Mouse (Mus musculus): Measurements from ENCODE around the gene Zfp64.
A peak's percentile ranks its signal among the peaks of the same experiment; 100 is the strongest.

The Zfp64 gene

DNA sequence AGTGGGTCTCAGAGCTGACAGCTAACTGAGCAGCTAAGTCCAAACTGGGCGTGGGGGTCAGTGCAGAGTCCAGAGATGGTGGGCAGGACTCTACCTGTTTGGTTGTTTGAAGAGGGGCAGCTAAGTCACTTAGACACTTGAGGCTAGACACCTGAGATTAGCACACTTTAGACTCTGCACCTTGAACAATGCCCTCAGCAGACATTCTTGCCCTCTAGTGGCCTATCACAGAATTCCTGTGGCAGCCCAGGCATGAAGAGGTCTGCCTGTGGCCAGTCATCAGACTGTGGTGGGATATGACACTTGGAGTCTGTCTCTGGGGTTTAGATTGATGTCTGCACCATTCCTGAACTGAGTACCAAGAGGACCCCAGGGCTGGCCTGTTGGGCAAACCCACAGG, 7.7 kb downstream of the Zfp64 start:
- no peak for DNase-seq

DNA sequence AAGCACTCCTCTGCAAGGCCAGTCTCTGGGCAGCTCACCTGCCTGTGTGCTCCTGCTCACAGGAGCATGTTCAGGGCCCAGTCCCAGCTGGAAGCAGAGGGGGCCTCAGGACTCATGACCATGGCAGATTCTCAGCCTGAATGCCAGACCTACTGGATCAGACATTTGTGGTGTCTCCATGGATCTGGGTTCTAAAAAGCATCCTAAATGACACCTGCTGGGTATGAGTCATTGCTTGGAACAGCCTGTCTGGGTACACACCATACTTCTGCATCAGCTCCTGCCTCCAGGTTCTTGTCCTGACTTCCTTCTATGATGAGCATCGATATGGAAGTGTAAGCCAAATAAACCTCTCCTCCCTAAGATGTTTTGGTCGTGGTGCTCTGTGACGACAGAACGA, 11.4 kb downstream of the Zfp64 start:
- no peak for DNase-seq

DNA sequence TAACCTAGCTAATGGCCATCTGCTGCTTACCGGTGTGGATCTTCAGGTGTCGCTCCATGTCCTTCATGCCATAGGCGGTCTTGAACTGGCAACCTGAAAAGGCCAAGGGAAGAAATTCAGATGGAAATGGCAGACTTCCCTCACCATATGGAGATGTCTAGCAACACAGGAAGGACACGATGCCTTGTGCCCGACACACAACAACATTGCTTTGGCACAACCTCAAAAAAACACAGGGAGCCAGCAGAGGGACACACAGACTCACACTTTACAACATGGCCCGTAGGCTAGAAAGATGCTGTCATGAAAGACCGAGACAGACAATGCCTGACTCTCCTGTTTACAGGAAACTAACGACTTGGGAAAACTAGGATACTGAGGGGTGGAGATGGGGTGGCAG, 15.4 kb downstream of the Zfp64 start:
- no peak for DNase-seq

DNA sequence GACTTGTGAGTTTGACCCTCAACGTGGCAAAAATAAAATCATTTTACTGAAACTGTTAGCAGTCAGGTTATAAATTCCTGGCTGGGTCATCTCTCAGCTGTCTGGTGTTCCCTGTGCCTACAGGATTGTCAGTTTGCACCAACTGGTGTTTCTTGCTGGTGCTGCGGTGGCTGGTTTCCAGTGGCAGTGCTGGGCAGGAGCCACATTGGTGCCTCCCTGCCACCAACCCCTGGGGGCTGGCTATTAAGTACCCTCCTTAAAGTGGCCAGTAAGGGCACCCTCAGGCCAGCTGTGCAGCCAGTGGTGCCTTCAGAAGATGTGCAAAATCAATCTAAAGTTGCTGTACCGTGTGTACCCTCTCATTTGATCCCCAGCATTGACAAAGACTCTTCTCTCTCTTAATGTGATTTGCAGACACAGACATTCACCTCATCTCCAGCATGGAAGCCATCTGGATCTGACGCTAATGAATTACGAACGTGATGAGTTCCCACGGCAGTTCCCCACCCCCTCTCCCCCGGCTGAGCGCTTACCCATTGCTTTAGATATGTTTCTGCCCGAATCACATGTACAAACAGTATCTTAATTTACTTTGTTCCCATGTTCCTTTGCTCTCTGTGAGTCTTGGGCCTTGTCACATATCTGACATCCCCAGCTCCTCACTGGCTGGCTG, 16.0 kb downstream of the Zfp64 start:
- DNase-seq = no peak

DNA sequence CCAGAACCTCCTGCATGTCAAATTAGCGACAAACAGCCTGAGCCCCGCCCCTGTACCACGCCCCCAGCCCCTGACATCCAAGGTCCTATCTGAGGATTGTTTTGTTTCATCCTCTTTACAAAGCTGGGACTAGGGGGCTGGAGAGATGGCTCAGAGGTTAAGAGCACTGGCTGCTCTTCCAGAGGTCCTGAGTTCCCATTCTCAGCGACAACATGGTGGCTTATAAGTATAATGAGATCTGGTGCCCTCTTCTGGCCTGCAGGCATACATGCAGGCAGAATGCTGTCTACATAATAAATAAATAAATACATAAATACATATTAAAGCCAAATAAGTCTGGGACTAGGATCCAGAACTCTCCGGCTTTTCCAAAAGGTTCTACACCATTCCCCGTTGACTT, 18.5 kb downstream of the Zfp64 start:
- DNase-seq = no peak

DNA sequence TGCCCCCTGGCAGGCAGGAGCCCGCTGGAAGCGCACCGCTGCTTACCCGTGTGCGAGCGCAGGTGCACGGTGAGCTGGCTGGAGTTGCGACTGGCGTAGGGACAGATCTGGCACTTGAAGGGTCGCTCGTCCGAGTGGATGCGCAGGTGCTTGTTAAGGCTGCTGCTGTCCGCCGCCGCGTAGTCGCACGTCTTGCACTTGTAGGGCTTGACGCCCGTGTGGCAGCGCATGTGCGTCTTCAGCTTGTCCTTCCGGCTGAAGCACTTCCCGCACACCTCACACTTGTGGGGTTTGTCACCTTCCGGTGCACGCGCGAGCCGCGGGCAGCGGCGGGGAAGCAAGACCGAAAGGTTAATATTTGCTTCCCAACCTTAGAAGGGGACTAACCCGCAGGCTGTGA, 20.2 kb downstream of the Zfp64 start:
- DNase-seq = no peak

DNA sequence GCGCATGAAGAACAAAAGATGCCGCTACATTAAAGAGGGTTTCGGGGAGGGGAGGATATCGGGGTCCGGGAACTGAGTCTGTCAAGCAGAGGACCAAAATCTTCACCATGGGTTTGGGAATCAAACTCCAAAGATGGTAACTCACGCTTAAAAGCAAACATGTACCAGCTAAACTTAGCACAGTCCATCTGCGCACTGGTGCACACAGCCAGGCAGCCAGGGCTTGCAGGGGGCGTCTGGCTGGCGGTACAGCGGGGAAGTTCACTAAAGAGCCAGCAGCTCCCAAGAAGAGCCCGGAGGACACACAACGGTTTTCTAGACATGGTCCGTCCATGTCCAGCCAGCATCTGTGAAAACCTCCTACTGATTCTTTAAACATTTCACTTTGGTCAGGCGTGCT, 23.7 kb downstream of the Zfp64 start:
- no peak for DNase-seq

DNA sequence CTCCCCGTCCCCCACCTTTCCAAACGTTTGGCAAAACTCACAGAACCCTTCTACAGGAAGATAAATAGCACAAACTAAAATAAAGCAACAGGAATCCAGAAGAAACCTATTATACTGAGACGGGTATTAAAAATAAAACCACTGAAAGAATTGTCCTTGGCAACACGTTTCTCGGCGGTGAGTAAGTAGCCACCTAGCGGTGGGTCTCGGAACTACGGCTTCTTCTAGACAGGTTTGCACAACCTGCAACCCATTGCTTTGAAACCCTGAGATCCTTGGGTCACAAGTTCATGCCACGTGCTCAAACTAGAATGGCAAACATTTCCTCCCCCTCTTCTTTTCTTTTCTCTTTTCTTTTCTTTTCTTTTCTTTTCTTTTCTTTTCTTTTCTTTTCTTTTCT, 25.7 kb downstream of the Zfp64 start:
- DNase-seq = peak; percentile 16

DNA sequence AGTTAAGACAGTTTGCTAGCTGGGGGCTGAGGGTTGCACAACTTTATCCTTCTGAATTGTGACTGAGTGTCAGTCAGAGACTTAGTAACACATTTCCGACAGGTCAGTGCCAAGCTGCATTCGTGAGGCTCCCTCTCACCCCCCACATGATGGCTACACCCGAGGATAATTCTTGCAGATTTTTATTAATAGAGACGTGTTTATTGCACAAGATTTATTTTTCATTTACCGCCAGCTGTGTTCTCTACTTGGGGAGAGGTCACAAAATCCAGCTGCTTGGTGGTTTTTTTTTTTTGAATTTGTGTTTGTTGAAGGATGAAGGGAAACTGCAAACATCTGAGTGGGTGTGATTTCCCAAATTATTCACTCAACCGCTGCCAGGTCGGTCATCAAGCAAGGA, 28.0 kb downstream of the Zfp64 start:
- no peak for DNase-seq

DNA sequence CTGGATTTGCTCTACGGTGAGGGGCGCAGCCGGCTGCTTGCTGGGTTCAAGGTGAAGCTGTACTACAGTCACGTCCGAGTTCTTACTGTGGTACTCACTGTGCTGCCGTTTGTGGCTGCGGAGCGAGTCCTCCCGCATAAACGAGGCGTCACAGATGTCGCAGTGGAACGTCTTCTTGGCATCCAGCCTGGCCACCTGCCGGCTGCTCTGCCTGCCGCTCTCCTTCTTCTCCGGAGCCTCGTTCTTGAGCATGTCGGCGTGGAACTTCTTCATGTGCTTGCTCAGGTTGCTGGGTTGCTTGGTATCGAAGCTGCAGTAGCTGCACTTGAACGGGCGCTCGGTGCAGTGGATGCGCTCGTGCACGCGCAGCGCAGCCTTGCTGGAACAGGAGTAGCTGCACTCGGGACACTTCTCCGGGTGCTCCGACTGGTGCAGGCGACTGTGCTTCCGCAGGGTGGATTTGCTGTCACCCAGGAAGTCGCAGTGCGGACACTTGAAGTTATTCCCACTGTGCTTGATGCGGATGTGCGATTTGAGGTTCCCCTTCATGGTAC, 29.1 kb downstream of the Zfp64 start:
- DNase-seq = peak; percentile 18

DNA sequence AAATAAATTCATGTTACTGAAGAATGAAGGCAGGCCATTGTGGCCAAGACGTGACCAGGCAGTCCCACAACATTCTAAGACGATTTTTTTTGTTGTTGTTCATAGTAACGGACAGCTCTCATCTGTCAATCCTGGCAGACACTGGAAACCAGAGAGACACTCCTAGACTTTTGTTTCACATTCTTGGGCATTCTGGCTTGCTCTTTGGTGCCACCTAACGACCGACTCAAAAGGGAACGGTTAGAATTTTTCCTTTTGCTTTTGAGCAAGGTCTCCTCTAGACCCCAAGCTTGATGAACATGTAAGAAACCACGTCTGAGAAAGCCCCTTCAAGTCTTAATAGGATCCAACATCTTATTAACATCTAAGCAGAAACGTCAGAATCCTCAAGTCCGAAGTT, 31.7 kb downstream of the Zfp64 start:
- DNase-seq = no peak

DNA sequence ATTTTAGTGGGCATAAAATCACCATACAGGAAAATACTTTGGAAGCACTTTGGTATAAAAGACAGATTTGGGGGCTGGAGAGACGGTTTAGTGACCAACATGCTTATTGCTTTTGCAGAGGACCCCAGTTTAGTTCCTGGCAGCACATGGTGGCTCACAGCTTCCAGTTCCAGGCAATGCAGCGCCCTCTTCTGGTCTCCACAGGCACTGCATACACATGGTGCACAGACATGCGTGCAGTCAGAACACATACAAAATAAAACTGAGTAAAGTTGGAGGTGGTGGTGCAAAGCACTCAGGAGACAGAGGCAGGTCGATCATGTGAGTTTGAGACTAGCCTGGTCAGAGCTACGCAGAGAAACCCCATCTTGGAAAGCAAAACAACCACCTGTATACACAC, 32.9 kb downstream of the Zfp64 start:
- DNase-seq = no peak

DNA sequence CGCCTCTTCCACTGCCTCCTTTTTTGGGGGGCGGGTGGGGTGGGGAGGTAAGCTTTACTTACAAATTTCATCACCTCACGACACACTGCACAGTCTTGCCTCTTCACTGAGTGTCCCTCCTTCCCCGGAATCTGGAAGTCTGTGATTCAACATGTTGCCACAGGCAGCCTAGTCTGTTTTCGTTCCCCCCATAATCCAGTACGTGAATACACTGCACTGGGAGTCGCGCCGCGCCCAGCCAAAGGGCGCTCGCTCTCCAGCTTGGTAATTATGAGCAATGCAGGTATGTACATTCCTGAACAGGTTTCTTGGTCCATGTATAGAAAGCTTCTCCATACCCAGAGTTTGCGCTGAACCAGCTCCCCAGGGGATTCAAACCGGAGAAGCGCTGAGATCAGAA, 35.4 kb downstream of the Zfp64 start:
- no peak for DNase-seq

DNA sequence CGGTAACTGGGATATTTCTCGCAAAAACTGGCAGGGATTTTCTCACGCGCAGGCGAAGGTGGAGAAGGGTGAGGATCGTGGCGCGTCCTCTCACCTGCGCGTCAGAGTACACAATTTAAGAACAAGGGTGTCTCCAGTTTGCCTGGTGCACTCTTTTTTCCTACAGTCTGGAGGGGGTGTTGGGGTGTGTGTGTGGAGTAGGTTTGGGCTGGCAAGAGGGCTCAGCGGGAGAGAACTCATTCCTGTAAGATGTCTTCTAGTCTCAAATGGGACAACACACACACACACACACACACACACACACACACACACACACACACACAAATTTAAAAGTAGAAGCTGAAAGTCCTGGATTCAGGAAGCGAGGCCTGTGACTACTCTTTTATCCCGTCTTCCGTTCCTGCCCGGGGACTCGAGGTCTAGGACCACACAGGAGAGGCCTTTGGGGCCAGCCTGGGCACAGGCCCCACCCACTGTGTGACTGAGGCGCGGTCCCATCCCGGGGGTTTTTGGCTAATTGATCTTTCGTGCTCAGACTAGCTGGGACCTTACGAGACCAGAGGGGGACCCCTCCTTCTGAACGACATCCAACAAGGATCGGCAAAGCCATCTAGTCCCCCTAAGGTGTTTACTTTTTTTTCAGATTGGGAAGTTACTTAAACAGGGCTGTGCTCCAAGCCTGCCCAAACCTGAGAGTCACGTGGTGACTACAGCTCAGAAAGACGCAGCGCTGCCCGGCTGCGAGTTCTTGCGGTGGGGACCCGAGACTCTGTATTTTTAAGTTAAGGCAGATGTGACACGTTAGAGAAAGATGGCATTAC, 42.3 kb downstream of the Zfp64 start:
- DNase-seq = no peak

DNA sequence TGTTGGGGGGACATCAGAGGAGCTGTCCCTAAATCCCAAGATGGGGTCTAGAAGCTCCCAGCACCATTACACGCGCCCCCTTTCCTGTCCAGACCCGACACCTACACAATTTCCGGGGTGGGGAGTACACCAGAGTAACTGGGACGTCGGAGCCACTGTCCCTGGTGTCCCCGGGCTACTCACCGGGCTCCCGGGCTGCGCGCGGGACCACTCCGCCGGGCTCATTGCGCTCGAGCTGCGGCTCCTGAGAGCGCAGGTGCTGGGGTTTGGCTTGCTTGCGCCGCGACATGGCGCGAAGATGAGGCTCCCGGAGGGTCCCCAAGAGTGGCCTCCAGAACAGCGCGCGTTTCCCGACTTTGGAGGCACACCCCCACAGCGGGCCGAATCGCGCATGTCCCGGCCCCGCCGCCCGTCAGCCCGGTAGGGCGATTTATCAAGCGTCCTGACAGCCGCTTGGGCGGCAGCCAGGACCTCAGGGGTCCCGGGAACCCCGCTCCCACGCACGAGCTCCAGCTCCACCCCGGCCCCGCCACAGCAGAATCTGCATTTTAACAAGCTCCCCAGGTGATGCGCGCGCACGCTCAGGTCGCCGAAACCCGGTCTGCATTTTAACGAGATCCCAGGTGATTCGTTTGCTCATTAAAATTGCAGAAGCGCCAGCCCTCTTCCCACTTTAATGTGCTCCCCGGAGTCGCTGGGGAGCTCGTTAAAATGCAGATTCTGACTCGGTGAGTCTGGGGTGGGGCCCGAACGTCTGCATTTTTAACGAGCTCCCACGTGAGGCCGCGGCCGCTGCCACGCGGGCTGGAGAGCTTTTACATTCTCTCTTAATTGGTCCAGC, 43.1 kb downstream of the Zfp64 start:
- no peak for DNase-seq

DNA sequence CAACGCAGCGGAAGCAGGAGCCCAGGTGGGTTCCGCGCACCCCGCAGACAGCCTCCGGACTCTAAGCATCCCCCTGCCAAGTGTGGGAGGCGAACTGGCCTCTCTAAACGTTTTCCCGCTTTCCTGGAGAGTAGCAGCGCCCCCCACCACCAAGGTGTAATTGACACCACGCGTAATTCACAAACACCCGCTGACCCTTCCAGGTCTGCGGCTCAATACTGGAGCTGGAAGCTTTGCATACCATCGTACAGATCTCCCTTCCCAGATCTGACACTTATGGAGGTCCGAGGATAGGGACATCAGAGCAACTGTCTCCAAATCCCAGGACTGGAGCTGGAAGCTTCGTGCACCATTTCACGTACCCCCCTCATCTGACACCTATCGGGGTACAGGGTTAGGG, 43.9 kb downstream of the Zfp64 start:
- DNase-seq = no peak

DNA sequence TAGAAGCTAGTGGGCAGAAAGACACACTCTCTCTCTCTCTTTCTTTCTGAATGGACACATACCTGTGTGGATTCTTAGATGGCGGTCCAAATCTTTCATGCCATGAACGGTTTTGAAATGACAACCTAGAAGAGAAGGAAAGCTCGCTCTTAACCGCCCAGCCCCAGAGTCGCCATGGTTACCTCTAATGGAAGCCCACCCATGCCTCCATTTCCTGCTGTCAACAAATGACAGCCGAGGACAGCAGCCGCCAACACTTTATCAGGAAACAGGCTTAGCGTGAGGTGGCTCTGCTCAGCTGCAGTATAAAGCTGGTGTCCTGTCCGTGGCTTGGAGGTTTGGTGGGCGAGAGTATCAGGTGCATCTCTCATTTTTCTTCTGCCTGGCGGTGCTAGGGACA, 49.4 kb downstream of the Zfp64 start:
- DNase-seq = no peak

DNA sequence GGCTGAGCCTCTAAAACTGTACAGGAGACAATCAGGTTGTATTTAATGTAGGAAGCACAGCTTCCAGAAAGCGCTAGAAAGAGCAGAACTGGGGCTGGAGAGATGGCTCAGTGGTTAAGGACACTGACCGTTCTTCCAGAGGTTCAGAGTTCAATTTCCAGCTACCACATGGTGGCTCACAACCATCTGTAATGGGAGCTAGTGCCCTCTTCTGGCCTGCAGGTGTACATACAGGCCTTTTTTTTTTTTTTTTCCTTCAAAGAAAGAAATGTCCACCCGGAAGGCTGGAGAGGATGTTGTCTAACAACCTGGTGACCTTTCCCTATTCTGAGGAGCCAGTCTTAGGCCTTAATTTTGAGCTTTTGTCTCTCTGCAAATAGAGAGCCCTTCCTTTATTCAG, 50.5 kb downstream of the Zfp64 start:
- no peak for DNase-seq

DNA sequence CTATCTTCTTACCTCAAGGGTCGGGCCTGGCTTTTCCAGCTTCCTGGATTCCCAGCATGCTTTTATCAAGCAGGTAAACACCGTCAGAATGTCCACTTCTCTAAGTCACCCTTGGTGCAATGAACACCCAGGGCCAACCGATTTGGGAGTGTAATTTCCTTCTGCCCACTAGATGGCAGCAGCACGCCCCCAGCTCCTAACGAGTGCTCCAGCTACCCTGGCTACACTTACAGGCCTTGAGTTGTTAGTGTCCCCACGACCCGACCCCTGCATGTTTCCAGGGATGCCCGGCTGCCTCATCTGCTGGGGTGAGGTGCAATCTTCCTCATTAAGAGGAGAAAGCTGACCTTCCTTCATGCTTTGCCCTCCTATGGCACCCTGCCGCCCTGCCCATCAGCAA, 51.2 kb downstream of the Zfp64 start:
- DNase-seq = no peak

DNA sequence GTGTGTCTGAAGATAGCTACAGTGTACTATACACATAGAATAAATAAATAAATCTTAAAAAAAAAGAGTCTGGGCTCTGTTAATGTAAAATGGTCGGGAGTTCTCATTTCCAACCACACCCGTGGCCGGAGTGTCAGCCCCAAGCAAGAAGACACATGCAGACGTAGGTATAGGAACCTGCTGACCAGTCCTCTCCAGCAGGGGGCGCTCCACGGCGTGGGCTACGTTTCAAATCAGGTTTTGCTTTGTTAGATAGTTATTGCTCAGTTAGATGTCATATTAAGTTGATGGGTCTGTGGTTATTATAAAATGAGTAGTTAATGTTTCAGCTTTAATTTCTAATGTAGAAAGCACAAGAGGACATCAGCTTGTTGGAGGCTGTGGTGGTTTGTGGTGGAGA, 52.8 kb downstream of the Zfp64 start:
- DNase-seq = no peak

DNA sequence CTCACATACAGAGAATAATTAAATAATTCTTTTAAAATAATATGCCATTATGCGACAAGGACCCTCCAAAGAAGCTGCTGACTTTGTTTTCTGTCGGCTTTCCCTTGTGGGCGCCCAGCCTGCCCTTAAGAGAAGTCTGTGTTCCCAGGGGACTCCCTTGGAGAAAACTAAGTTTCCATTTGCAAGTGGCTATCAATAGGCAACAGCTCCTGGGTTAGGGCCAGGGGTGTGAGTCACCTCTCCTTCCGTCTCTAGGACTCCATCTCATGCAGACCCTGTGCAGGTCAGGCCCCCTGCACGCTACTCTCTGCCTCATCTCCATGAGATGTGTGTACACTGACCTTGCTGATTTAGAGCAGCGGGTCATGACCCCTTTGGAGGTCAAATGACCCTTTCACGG, 57.5 kb downstream of the Zfp64 start:
- DNase-seq = no peak

DNA sequence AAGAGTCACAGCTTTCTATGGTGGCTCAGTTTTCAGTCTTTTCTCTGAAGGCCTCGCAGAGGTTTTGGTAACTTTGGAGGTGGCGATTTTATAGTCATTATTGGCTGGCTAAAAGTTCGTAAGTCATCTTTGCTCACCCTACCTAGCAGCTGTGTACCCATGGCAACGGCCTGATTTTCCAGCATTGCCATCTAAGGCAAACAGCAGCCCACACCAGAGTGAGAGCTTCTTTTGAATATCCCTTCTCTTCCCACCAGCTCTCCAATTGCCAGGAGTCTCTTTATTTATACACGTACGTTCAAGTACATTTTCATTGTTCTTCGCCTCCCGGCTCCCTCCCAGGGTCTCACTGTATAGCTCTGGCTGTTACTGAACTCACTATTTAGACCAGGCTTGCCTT, 59.9 kb downstream of the Zfp64 start:
- DNase-seq = no peak

DNA sequence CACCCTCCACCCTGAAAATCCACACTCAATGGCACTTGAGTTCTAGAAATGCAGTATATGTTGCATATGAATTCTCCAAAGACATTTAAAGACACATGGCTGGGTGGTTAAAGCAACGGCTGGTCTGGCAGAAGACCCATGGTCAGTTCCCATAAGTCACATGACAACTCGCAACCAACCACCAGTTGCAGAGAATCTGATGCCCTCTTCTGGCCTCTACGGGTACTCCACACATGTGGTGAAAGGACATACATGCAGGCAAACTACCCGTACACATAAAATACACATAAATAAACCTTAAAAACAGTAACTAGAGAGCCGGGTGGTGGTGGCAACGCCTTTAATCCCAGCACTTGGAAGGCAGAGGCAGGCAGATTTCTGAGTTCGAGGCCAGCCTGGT, 60.6 kb downstream of the Zfp64 start:
- DNase-seq = no peak

DNA sequence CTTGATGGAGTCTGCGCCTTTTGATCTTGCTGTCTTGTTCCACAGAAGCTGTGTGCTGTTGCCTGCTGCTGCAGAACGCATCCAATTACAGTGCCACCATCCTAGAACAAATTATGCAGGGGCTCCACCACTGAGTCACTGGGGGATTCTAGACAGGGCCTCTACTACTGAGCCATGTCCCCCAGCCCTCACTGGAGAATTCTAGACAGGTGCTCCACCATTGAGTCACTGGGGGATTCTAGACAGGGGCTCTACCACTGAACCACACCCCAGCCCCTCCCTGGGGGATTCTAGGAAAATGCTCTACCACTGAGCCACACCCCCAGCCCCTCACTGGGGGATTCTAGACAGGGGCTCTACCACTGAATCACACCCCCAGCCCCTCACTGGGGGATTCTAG, 63.3 kb downstream of the Zfp64 start:
- DNase-seq = no peak

All from cerebellum, adult 11-12 months (tissue).